Mouse (Mus musculus): Measurements from ENCODE around the gene Llcfc1.

The Llcfc1 gene

DNA sequence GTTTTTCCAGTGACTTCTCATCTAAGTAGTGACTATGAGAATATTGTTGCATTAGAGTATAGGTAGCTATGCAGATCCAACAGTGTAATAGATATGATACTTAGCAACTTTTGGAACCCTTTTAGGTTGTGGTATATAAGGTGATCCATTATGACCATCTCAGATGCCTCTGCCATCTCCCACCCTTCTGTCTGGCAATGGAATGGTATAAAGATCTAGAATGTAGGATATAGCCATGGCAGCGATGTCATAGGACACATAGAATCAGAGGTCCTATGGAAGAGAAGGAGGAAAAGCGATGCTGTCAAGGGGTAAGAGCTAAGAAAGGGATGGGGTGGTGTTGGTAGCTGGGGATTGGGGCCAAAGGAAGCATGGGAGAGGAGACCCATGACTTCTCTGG, at the start of gene Llcfc1:
TSS of gene Llcfc1 (plus strand) at position 301 of the 400 bp plus-strand sequence.
- no peak for DNase-seq (ENCODE audit: low spot score in 2 of 2)

DNA sequence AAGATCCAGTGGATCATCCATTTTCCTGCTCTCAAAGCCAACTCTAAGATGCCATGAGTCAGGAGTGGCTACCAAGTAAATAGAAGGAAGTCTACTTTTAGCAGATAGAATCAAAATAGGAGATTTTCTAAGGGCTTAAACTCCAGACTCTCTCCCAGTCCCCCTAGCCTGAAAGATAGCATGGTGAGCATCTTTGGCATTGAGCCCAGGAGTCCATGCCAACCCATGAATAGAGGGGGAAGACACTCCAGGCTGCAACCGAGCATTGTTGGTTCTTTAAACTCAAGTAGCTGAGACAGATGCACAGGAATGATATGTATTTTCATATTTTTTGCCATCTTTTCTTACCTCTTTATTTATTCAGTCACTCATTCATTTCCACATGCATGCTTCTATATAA, 49.0 kb upstream of the Llcfc1 start:
- no peak for DNase-seq (ENCODE audit: low spot score in 2 of 2)

DNA sequence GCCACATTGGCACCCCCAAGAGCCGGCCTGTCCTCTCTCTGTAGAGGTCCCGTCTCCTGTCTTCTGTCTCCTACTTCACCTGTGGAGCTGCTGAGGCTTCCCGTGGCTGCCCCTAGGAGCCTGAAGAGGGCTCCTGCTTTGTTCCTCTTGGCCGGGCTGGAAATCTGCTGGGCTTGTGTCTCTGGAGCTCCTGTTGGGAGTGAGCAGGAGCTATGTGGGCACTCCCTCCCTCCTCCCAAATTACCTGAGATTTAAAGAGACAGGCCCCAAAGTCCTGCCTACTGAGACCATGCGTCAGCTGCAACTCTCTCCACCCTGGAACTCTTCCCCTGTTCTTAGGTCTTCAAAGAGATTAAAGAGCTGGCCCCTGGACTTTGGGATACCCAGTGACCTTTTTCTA, 48.1 kb upstream of the Llcfc1 start, which contains the start of gene Trpv6:
TSS of gene Trpv6 (minus strand) at position 228 of the 400 bp plus-strand sequence.
- peak in 1 of 2 experiments; percentile 22 for DNase-seq (ENCODE audit: low spot score in 2 of 2)

DNA sequence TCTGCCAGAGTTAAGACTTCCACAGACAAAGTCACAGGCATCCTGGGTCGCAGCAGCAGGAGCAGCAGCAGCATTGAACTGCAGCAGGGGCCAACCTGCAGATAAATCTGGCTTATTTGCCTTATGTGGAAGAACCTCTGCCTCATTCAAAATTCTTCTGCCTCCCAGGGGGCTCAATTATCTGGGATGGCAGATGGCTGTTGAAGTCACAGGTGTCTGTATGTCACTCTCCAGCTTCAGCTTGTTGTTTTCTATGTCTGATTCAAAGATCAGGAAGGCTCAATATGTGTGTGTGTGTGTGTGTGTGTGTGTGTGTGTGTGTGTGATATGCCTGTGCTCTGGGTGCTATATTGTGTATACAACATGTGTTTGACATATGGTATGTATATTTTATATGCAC, 46.8 kb upstream of the Llcfc1 start:
- DNase-seq (ENCODE audit: low spot score in 2 of 2) = no peak

DNA sequence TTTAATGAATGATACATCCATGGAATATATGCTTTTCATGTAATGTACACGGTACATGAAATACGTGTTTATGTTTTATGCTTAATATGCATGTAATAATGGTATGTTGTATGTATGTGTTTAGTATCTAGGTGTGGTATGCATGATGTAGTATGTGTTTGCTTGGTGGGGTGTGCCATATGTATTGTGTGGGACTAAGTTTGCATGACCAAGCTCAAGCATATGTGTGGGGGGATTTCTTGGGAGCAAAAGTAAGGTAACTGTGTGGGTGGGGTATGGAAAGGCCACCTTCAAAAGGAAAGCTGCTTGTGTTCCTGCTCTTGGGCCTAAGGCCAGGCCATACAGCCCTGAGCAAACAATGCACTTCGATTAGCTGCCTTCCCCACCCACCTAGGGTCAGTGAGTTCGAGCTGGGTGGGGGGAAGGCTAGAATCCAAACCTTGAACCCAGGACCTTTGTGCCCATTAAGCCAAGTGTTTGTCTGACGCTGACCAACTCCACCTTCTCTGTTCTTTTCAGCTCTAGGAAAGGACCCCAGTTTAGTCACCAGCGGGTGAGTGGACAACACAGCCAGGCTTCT, 46.2 kb upstream of the Llcfc1 start:
- DNase-seq (ENCODE audit: low spot score in 2 of 2) = no peak

DNA sequence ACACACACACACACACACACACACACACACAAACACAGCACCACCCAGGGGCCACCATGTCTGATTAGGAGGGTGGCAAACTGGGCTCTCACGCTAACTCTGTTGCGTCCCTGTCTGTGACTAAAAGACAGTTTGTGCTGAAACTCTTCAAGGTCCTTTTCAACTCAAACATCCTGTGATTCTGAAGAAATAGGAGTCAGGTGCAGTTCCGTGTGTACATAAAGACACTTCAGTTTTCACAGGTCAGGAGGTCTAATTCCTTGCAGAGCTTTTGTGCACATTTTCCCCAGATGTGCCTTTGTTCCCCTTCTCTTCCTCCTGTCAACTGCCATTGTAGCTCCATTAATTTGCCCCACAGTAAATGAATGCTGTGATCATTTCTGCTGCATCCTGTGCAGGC, 43.8 kb upstream of the Llcfc1 start:
- no peak for DNase-seq (ENCODE audit: low spot score in 2 of 2)

DNA sequence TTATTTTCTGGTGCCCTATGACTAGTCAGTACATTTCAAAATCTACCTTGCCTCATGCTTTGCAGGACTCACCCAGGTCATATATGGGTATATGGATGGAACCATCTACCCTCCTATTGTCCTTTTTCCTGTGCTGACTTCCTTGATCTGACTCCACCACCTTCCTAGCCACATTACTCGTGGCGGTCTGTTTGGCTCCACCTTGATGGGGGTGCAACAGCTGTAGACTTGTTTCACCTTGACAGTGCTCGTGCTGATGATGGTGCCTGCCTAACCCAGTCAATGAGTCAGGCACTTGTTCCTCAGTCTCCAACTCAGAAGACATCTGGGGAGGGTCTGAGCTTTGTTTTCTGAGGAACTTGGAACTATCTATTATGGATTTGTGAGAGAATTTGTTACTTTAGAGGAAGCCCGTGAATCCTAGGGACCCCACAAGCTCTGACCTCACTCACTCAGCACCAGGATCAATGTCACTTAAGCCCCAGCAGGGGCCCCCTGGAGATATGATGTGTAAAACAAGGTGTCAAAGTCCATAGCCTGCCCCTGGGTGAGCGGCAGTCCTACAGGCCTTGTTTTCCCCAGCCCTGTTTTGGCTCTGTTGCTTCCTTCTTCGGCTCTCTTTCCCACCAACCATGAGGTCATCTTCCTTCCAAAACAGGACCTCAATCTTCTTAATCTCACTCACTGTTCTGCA, 42.9 kb upstream of the Llcfc1 start:
- no peak for DNase-seq (ENCODE audit: low spot score in 2 of 2)

DNA sequence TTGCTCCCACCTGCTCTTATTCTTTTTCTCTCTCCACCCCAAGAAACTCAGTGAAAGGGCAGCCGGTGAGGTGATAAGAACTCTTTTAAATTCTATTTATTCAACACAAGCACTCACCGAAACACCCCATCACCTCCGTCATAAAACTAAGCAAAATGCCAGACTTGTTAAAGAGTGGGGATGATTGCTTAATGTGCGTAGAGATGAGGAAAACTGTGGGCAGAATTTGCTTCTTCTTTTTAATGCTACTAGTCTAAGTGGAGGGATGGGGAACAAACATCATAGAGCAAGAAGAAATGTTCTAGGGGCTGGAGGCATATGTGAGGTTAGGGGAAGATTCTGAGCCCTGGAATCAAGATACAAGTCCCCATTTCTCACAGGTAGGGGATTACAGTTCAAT, 41.5 kb upstream of the Llcfc1 start:
- no peak for DNase-seq (ENCODE audit: low spot score in 2 of 2)

DNA sequence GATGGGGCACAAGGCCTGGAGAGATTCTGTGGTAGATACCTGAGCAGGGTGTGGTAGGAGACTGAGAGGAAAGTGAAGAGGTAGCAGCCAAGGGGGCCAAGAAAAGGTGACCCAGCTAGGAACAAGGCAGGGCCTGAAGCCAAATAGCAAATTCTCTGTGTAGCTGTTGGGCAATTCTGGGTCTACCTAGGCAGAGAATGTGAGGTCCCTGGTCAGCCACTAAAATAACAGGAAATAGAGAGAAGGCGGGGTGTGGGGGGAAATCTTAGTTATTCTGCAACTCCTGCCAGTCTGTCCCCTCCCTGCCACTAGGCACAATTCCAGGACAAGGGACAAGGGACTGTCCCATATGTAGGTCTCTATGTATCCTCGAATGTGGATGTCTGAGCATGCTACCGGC, 41.0 kb upstream of the Llcfc1 start:
- no peak for DNase-seq (ENCODE audit: low spot score in 2 of 2)

DNA sequence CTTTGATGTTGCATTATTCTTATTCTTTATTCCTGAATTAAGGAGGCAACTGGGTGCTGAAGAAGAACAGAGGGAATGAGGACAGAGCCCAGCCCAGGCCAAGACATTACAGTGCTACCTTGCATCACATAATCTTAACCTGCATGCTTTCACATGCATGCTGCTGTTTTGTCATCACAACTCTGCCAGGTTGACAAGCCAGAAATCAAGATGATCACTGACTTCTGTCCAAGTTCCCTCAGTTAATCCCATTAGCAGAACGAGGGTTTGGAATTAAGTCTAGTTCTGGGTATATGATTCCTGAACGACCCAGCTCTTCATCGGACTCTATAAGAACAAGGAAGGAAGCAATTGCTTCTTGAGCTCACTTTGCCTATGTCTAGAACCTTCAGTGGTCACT, 38.0 kb upstream of the Llcfc1 start:
- DNase-seq (ENCODE audit: low spot score in 2 of 2) = no peak

DNA sequence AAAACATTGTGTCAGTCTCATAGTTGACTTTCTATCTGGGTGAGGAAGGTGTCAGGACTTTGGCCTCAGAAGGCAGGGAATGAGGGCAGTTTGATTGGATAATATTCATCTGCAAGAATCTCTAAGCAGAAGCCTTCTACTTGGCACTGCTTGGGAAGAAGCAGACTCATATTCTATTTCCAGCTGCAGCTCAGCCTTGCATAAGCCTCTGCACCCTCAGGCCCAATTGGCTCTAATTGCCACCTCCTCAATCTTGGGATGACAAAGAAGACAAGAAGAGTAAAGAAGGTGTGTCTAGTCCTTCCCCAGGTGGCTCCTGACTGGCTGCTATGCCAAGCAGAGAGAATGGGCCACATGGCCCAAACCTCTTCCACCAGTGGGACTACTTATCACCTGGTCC, 37.6 kb upstream of the Llcfc1 start:
- DNase-seq (ENCODE audit: low spot score in 2 of 2) = no peak

DNA sequence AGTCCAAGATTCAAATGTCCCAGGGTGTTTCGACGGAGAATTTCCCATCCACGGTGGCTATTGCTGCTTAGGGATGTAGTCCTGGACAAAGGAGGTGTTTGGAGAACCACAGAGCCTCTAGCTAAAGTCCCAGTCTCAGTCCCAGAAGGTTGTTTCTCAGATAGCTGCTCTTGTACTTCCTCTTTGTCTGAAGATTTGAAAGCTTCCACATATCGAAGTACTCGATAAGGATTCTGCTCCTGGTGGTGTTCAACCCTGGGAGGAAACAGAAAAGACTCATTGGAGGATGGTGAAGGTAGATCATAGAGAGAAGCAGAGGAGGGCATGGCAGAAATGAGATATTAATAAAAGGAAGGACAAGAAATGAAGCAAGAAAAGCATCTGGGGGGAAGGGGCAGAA, 31.1 kb upstream of the Llcfc1 start:
- DNase-seq (ENCODE audit: low spot score in 2 of 2) = no peak

DNA sequence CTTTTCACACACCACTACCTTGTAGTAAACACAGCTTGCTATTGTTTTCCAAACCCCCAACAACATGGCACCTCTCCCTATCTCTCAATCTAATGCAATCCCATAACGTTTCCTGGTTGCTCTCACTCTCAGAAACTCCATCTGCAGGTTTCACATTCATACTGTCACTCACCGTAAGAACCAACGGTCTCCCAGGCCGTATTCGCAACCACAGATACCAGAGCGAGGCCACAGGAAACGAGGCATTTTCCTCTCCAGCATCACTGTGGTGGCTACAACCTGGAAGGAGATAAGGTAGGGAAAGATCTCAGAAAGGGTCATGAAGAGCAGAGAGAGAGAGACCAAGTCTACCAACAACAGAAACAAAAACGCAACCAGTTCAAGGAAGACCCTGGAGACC, 29.6 kb upstream of the Llcfc1 start:
- DNase-seq (ENCODE audit: low spot score in 2 of 2) = no peak

DNA sequence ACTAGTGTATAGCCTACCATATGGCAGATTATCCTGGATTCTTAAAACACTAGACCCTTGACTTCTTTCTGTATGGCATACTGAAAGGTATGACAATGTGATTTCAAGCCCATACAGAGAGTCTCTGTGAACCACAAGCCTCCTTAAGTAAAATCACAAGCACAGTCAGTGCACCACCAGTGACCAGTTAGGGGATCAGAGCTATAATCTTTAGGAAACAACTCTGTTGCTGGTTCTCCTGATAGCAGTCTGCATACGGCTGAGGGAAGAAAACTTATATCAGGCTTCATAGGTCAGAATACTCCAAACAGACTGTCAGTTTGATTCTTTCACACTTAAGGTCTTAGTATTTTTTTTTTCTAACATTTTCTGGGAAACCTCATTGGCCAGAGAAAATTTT, 25.7 kb upstream of the Llcfc1 start:
- DNase-seq (ENCODE audit: low spot score in 2 of 2) = no peak

DNA sequence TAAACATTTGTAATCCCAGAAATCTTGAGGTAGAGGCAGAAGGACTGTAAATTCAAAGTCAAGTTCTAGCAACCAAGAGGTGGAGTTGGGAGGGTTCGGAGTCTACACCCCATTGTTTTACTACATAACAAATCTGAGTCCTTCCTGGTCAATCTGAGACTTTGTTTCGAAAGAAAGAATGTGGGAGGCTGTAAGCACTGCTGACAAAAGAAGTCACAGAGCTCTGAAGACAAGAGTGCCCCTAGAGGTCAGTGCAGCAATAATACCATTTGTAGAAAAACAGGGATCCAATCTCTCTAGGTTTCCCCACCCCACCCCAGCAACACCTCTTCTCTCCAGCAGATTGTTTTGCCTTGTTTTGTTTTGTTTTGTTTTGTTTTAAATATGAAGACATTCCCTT, 21.9 kb upstream of the Llcfc1 start:
- no peak for DNase-seq (ENCODE audit: low spot score in 2 of 2)

DNA sequence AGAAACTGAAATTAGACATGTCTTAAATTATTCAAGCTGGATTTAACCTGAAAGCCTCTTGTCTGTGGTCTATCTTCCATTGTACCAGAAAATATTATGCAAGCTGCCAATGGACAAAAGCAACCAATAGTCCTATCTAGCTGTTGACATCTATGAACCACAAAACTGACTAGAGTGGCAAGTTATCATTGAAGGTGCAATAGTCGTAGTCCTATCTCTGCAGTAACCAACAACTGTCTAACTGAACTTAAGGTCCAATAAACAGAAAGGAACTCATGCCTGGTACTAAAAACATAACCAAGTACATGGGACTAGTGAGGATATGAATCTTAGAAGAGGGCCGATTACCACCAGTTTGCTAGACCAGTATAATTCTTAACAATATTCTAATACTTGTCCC, 7.7 kb upstream of the Llcfc1 start:
- DNase-seq (ENCODE audit: low spot score in 2 of 2) = no peak

DNA sequence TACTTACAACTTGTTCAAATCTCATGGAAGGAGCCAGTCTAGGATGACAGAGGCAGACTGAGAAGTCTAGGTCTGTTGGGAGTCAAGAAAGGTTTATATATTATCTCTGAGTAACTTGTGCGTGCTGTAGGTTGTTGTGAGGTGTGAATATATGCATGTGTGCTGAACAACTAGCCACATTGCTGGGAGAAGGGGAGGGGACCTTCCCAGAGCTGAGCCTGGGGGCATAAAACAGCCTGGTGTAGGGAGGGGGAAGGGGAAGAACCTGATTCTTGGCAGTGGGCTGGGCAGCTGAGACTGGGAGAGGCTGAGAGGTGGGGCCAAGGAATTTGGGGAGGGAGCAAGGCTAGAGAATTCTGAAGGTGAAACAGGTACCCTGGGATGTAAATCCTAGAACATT, 3.6 kb upstream of the Llcfc1 start, which contains the start of gene Trpv5:
TSS of gene Trpv5 (minus strand) at position 101 of the 400 bp plus-strand sequence.
- no peak for DNase-seq (ENCODE audit: low spot score in 2 of 2)

DNA sequence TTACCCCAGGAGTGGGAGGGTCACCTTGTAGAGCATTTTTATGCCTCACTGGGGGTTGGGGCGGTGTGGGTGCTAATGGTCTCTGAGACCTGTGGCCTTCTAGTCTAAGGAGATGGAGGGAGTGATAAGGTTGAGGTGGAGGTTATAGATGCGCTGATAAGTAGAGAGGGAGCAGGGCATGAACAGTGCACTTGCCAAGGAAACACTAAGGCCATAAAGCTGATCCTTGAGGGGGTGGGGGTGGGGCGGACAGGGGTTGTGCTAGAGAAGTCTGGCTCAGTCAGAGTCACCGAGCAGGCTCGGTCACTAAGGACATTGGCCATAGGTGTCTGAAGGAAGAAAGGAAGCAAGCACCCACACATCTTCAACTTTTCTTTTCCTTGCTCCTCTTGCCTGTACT, 2.6 kb upstream of the Llcfc1 start:
- DNase-seq (ENCODE audit: low spot score in 2 of 2) = no peak

DNA sequence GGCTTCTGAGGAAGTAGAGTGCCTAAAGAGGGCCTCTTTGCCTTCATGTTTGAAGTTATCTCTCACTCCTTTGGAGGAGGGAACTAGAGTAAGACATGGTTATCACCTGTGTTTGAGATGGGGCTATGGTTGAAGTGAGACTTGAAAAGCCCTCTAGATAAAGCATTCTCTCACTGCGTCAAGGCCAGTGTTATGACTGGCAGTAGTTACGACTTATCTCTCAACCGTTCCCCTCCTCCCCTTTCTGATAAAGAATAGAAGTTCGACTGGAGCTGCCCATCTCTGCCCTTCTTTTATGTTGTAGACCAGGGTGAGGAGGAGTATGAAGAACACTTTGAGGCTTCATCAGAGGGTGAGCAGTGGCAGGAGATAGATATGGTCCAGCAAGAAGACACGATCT, 680 bp downstream of the Llcfc1 start:
- DNase-seq (ENCODE audit: low spot score in 2 of 2) = no peak

DNA sequence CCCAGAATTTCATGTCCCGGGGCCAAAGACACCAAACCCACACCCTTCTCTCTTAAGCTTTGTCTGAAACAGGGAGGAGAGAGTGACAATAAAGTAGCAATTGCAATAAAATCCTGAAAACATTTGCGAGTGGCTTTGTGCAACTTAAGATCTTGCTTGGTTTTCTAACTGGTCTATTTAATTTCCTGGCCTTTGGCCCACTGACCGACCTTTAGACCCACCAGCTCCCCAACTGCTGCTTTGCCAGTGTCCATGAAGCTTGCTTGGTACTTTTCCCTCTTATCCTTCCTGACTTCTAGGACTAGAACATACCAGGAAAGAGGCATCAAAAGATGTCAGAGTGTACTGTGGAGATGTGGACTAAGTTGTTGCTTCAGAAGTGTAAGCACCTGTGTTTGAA, 1.4 kb downstream of the Llcfc1 start:
- no peak for DNase-seq (ENCODE audit: low spot score in 2 of 2)

DNA sequence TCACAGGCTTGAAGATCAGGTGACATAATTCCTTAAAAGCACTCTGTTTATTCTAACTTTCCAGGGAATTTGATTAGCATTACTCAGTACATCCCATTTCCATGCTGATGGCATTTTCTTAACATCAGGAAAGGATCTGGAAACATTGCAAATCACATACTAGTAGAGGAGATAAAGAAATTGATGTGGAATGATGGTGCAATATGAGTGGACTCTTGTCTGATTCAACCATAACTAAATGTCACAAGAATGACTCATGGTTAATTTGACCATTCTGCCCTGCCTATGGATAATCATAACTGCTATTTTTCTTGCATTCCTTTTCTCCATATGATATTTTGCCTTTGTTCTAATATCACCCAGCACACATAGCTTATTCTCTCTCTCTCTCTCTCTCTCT, 8.0 kb downstream of the Llcfc1 start:
- no peak for DNase-seq (ENCODE audit: low spot score in 2 of 2)

DNA sequence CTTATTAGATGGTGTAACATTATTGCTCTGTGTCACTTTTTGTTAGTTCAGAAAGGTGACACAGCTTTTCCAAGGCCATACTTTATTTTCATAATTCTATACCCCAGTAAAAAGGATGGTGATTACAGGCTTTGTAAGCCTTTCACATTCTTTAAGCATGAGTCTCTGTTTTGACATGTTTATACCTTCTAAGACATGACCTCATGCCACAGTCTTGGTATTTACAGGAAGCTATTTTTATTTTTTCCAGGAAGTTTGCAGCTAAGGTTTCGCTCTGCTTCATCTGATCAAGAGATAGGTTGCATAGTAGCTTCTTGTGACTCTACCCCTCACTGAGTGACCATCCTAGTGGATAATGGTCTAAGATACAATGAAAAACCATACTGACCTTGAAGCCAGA, 10.2 kb downstream of the Llcfc1 start:
- DNase-seq (ENCODE audit: low spot score in 2 of 2) = no peak

DNA sequence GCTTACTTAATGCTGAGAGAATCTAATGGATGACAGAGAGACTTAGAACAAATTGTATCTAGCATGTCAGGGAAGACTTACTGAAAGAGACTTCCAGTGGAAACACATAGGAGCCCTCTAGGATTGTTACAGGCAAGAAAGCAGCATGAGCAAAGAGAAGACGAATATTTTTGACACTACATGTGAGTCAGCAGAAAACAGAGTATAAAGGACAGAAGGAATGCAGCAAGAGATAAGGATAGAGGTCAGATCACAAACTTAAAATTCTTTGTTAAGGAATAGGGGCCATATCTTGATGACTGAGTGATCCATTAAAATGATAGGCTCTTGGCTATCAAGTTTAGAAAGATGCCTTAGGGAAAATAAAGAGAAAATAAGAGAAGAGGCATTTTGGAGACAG, 17.0 kb downstream of the Llcfc1 start:
- DNase-seq (ENCODE audit: low spot score in 2 of 2) = no peak

DNA sequence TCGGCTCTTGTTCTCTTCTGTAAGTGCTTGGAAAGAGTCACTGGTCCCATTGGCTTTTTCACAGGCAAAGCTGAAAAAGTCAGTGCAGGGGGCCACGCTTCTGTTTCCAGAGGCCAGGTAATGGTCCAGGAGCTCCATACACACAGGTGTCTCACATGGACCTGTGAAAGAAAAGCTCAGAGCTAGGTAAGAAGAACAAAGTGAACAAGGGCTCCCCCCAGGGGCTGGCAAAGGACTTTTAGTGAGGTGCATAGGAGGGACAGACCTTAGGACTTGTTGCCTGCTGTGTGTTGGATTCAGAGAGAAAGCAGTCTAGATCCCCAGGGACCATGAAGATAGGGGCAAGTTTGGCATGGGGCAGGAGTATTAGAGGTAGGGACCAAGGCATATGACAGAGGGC, 18.7 kb downstream of the Llcfc1 start:
- no peak for DNase-seq (ENCODE audit: low spot score in 2 of 2)

Measured in right cerebral cortex, postnatal 10 days (tissue).